Mouse (Mus musculus) cerebellum, adult 9-10 months (tissue): Measurements from ENCODE around the gene Atp5h.

Source experiments
- DNase-seq: peaks from one replicate; pipeline ENCODE4 v3.0.0; 2022

Gene Atp5h

GRCm38 (mm10) chr11:115435596-115436337 is 16.0 kb upstream of the Atp5h start:
- DNase-seq: peak; percentile 78

GRCm38 (mm10) chr11:115433342-115433741 is 13.6 kb upstream of the Atp5h start:
- DNase-seq: no peak

GRCm38 (mm10) chr11:115432814-115433213 is 13.1 kb upstream of the Atp5h start:
- DNase-seq: peak; percentile 25

- DNase-seq: peak; percentile 23
Observed at GRCm38 (mm10) chr11:115430561-115430960, 10.8 kb upstream of the Atp5h start.

GRCm38 (mm10) chr11:115429307-115429706 is 9.5 kb upstream of the Atp5h start:
- DNase-seq: peak; percentile 71

- DNase-seq: peak; percentile 88
Observed at GRCm38 (mm10) chr11:115427482-115428331, 7.9 kb upstream of the Atp5h start.

GRCm38 (mm10) chr11:115425671-115426070 is 5.9 kb upstream of the Atp5h start:
- DNase-seq: peak; percentile 23

GRCm38 (mm10) chr11:115424666-115425065 is 4.9 kb upstream of the Atp5h start:
- DNase-seq: no peak

GRCm38 (mm10) chr11:115423091-115423490 is 3.3 kb upstream of the Atp5h start:
- DNase-seq: no peak

- DNase-seq: no peak
Observed at GRCm38 (mm10) chr11:115421972-115422371, 2.2 kb upstream of the Atp5h start.

GRCm38 (mm10) chr11:115421328-115421727 is 1.6 kb upstream of the Atp5h start:
- DNase-seq: no peak

GRCm38 (mm10) chr11:115420336-115421190 is 801 bp upstream of the Atp5h start:
- peak; percentile 80 for DNase-seq

- no peak for DNase-seq
Observed at GRCm38 (mm10) chr11:115409556-115409955, 10.2 kb downstream of the Atp5h start.

- DNase-seq: no peak
Observed at GRCm38 (mm10) chr11:115408266-115408920, 11.4 kb downstream of the Atp5h start.

GRCm38 (mm10) chr11:115406858-115407401 is 12.8 kb downstream of the Atp5h start:
- no peak for DNase-seq

GRCm38 (mm10) chr11:115405723-115406122 is 14.0 kb downstream of the Atp5h start:
- no peak for DNase-seq

GRCm38 (mm10) chr11:115403338-115404124 is 16.2 kb downstream of the Atp5h start, which contains the start of gene Mrpl58:
TSS of gene Mrpl58 (plus strand) at chr11:115403752.
- DNase-seq: peak; percentile 86

- DNase-seq: peak; percentile 88
Observed at GRCm38 (mm10) chr11:115400630-115401391, 19.0 kb downstream of the Atp5h start.

GRCm38 (mm10) chr11:115400126-115400525 is 19.6 kb downstream of the Atp5h start:
- no peak for DNase-seq

GRCm38 (mm10) chr11:115398085-115398484 is 21.7 kb downstream of the Atp5h start:
- no peak for DNase-seq
